Mouse (Mus musculus): Measurements from ENCODE around the gene Tmem129. TPM values are rescaled to one million over a fixed set of nuclear protein-coding genes. Genes with fewer than 3 reads are reported as not detected.
A peak's percentile ranks its signal among the peaks of the same experiment; 100 is the strongest.

Gene Tmem129
- polyA plus RNA-seq, 1 experiment = 27.8 TPM

- TF ChIP-seq CTCF (IDR thresholded peaks at IDR 0.05; ENCODE audit: borderline replicate concordance, extremely low read depth, insufficient read depth, insufficient read length) = peak; percentile 74
- no peak for TF ChIP-seq POLR2A (IDR thresholded peaks at IDR 0.05; ENCODE audit: borderline replicate concordance, extremely low read depth, insufficient read depth, insufficient read length, poor library complexity, severe bottlenecking)
Observed at GRCm38 (mm10) chr5:33683897-33684652, 25.9 kb upstream of the Tmem129 start.

GRCm38 (mm10) chr5:33682963-33683362, 24.7 kb upstream of the Tmem129 start:
- TF ChIP-seq CTCF (IDR thresholded peaks at IDR 0.05; ENCODE audit: borderline replicate concordance, extremely low read depth, insufficient read depth, insufficient read length) (no peak), POLR2A (IDR thresholded peaks at IDR 0.05; ENCODE audit: borderline replicate concordance, extremely low read depth, insufficient read depth, insufficient read length, poor library complexity, severe bottlenecking) (no peak)
- DNase-seq (ENCODE audit: low read depth) = no peak

More at GRCm38 (mm10) chr5:33683897-33684652, 25.9 kb upstream of the Tmem129 start:
- DNase-seq (ENCODE audit: low read depth) = peak; percentile 88

GRCm38 (mm10) chr5:33681611-33682388, 23.6 kb upstream of the Tmem129 start:
- no peak for DNase-seq (ENCODE audit: low read depth)
- no peak for TF ChIP-seq CTCF (IDR thresholded peaks at IDR 0.05; ENCODE audit: borderline replicate concordance, extremely low read depth, insufficient read depth, insufficient read length)
- TF ChIP-seq POLR2A (IDR thresholded peaks at IDR 0.05; ENCODE audit: borderline replicate concordance, extremely low read depth, insufficient read depth, insufficient read length, poor library complexity, severe bottlenecking) = no peak

DNA sequence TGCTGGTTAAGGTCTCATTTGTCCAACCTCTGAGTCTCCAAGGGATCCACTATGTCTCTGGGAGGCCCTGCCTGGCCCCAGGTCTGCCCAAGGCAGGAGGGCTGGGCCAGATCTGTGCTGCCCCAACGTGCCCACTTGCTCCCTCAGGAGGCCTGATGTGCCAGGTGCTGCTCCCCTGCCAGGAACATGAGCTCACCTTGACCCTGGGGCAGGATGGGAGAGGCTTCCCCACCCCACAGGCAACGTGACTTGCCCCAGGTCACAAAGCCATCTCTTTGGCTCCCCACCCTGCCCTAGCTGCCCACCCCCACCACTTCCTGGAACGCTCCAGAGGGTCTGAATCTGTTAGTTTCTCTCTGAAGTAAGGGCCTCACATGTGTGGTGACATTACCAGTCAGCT, 22.8 kb upstream of the Tmem129 start:
- no peak for TF ChIP-seq CTCF (IDR thresholded peaks at IDR 0.05; ENCODE audit: borderline replicate concordance, extremely low read depth, insufficient read depth, insufficient read length)
- no peak for TF ChIP-seq POLR2A (IDR thresholded peaks at IDR 0.05; ENCODE audit: borderline replicate concordance, extremely low read depth, insufficient read depth, insufficient read length, poor library complexity, severe bottlenecking)
- no peak for DNase-seq (ENCODE audit: low read depth)

DNA sequence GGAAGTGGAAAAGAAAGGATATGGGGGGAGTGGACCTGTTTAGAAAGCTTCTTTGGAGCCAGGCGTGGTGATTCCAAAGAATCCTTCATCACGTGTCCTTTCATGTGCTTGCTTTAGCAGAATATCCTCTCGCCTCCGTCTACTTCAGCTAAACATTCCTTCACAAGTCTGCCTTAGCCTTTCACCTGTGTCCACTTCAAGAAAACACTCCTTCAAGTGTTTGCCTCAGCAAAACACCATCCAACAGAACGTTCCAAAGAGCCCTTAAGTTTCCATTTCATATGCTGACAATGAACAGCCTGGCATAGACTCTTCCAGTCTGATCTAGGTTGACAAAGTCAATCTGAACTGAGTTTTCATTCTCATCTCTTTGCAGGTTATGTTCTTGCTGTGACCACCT, 20.0 kb upstream of the Tmem129 start:
- TF ChIP-seq CTCF (IDR thresholded peaks at IDR 0.05; ENCODE audit: borderline replicate concordance, extremely low read depth, insufficient read depth, insufficient read length) = no peak
- TF ChIP-seq POLR2A (IDR thresholded peaks at IDR 0.05; ENCODE audit: borderline replicate concordance, extremely low read depth, insufficient read depth, insufficient read length, poor library complexity, severe bottlenecking) = no peak
- no peak for DNase-seq (ENCODE audit: low read depth)

DNA sequence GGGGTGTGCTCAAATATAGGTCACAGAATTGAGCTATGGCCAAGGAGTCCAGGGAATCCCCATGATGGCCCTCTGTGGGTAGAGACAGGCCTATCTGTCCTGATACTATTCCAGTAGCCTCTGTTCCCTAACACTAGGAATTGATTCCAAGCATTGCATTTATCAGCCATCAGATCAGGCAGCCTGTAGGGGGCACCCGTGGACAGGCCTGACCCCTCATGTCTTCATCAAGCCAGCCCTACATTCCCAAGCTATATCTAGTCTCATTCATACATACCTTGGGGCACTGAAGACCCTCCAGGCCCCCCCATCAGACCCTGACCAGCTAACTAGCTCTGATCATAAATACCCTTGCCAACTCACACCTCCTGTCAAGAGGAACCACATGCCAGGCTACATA, 17.7 kb upstream of the Tmem129 start:
- no peak for TF ChIP-seq POLR2A (IDR thresholded peaks at IDR 0.05; ENCODE audit: borderline replicate concordance, extremely low read depth, insufficient read depth, insufficient read length, poor library complexity, severe bottlenecking)
- peak; percentile 78 for TF ChIP-seq CTCF (IDR thresholded peaks at IDR 0.05; ENCODE audit: borderline replicate concordance, extremely low read depth, insufficient read depth, insufficient read length)
- DNase-seq (ENCODE audit: low read depth) = peak; percentile 81

DNA sequence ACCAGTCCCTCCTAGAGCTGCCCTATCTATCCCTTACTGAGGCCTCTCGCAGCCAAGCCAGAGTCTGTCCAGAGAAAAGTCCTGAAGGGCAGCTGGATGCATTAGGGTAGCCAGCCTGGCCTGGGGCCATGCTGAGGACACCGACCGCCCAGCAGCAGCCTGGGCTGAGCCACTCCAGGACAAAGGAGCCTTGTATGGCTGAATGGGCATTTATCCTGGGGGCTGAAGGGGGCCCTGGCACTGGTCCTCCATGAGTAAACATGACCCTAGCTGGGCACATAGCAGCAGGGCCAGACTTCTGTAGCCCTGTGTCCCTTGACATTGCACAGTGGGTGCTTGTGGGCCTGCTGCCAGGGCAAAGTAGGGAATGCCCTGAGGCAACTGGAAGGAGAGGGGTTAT, 16.2 kb upstream of the Tmem129 start:
- DNase-seq (ENCODE audit: low read depth) = peak; percentile 71
- TF ChIP-seq POLR2A (IDR thresholded peaks at IDR 0.05; ENCODE audit: borderline replicate concordance, extremely low read depth, insufficient read depth, insufficient read length, poor library complexity, severe bottlenecking) = no peak
- no peak for TF ChIP-seq CTCF (IDR thresholded peaks at IDR 0.05; ENCODE audit: borderline replicate concordance, extremely low read depth, insufficient read depth, insufficient read length)

DNA sequence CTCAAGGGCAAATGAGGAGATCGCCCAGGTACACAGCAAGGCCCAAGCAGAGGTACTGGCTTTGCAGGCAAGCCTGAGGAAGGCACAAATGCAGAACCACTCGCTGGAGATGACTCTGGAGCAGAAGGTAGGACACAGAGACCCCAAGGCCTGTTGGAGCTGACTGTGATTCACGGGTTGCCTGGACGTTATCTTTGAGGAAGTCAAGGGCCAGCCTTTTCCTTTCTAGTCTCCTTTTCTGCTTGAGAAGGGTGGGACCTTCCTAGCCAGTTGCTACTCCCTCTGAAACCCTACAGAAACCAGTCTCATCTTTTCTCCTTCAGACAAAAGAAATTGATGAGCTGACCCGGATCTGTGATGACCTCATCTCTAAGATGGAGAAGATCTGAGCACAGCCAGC, 13.4 kb upstream of the Tmem129 start:
- no peak for TF ChIP-seq POLR2A (IDR thresholded peaks at IDR 0.05; ENCODE audit: borderline replicate concordance, extremely low read depth, insufficient read depth, insufficient read length, poor library complexity, severe bottlenecking)
- TF ChIP-seq CTCF (IDR thresholded peaks at IDR 0.05; ENCODE audit: borderline replicate concordance, extremely low read depth, insufficient read depth, insufficient read length) = no peak
- DNase-seq (ENCODE audit: low read depth) = no peak

- DNase-seq (ENCODE audit: low read depth) = peak; percentile 48
- TF ChIP-seq POLR2A (IDR thresholded peaks at IDR 0.05; ENCODE audit: borderline replicate concordance, extremely low read depth, insufficient read depth, insufficient read length, poor library complexity, severe bottlenecking) (no peak), CTCF (IDR thresholded peaks at IDR 0.05; ENCODE audit: borderline replicate concordance, extremely low read depth, insufficient read depth, insufficient read length) (peak; percentile 45; the same call in 1 of the 2 replicates)
Observed at GRCm38 (mm10) chr5:33668223-33668622, 10.0 kb upstream of the Tmem129 start.

DNA sequence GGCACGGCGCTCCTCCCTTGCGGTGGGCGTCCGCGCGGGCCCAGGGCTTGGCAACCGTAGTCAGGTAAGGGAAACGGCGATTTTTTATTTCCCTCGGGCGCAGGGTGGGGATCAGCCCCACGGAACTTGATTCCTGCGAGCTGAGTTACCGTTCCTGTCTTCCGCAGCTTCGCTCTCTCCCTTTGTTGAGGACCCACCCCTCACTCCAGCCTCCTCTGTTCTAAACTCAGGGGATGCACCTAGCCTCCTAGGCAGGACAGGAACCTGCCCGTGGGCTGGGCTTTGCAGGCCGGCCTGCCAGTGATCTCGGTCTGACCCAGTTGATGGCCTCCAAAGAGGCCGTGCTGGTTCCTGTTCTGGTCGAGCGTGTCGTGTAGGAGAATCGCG, 441 bp upstream of the Tmem129 start:
- TF ChIP-seq POLR2A (IDR thresholded peaks at IDR 0.05; ENCODE audit: borderline replicate concordance, extremely low read depth, insufficient read depth, insufficient read length, poor library complexity, severe bottlenecking) = no peak
- TF ChIP-seq CTCF (IDR thresholded peaks at IDR 0.05; ENCODE audit: borderline replicate concordance, extremely low read depth, insufficient read depth, insufficient read length) = no peak
- no peak for DNase-seq (ENCODE audit: low read depth)

DNA sequence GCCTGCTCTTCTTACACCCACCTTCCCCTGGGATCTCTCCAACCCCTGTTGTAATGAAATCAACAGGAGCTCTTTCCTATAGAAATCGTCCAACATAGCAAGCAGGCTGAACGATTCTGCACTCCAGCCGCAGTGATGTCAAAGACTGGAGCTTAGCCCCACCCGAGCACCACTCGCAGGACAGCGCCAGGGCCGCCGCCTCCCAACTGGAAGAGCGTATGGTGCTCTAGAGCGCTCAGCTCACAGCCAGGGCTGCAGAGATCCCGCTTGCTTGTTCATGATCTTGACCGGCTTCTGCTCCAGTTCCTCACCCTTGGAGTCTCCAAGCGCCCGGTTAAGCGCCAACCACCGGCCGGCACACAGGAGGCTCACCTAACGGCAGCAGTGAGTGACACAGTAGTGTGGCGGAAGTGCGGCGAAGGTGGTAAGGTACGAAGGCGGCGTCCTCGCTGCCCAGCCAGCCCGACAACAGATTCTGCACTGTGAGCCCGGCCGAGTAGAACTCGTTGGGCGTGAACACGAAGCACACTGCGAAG, 897 bp downstream of the Tmem129 start:
- no peak for TF ChIP-seq CTCF (IDR thresholded peaks at IDR 0.05; ENCODE audit: borderline replicate concordance, extremely low read depth, insufficient read depth, insufficient read length)
- no peak for TF ChIP-seq POLR2A (IDR thresholded peaks at IDR 0.05; ENCODE audit: borderline replicate concordance, extremely low read depth, insufficient read depth, insufficient read length, poor library complexity, severe bottlenecking)
- no peak for DNase-seq (ENCODE audit: low read depth)
